Mouse (Mus musculus) layer of hippocampus, adult 11-12 months (tissue): ENCODE data around the gene Kat6b.
"Not testable (repeated sequence)": the region's sequence is repeated elsewhere in the genome, so short reads cannot be mapped to it uniquely, and the experiment has no call there.

Experiments
- DNase-seq: peaks from one replicate; pipeline ENCODE4 v3.0.0; 2022; ENCODE audit warnings: low spot score

The Kat6b gene

GRCm38 (mm10) chr14:21484693-21485092, 3.5 kb downstream of the Kat6b start:
- no peak for DNase-seq

GRCm38 (mm10) chr14:21485961-21486520, 4.8 kb downstream of the Kat6b start:
- no peak for DNase-seq

GRCm38 (mm10) chr14:21487135-21487534, 5.9 kb downstream of the Kat6b start:
- DNase-seq = not testable (repeated sequence)

GRCm38 (mm10) chr14:21488426-21489115, 7.3 kb downstream of the Kat6b start:
- DNase-seq = not testable (repeated sequence)

- DNase-seq = no peak
These were observed 7.9 kb downstream of the Kat6b start for GRCm38 (mm10) chr14:21489116-21489485.

- no peak for DNase-seq
These were observed 8.9 kb downstream of the Kat6b start for GRCm38 (mm10) chr14:21490141-21490540.

GRCm38 (mm10) chr14:21498361-21498996, 17.2 kb downstream of the Kat6b start:
- no peak for DNase-seq

- DNase-seq = peak; percentile 53
These were observed 17.9 kb downstream of the Kat6b start for GRCm38 (mm10) chr14:21499011-21499581.

GRCm38 (mm10) chr14:21499631-21500153, 18.5 kb downstream of the Kat6b start:
- DNase-seq = peak; percentile 70

- DNase-seq = peak; percentile 100
These were observed 19.2 kb downstream of the Kat6b start for GRCm38 (mm10) chr14:21500154-21501047.

- DNase-seq = no peak
These were observed 19.9 kb downstream of the Kat6b start for GRCm38 (mm10) chr14:21501048-21501657.

- DNase-seq = no peak
These were observed 23.8 kb downstream of the Kat6b start for GRCm38 (mm10) chr14:21505036-21505435.

GRCm38 (mm10) chr14:21507046-21507445, 25.8 kb downstream of the Kat6b start:
- DNase-seq = no peak

- no peak for DNase-seq
These were observed 28.1 kb downstream of the Kat6b start for GRCm38 (mm10) chr14:21509111-21509905.

GRCm38 (mm10) chr14:21511438-21511837, 30.2 kb downstream of the Kat6b start:
- no peak for DNase-seq

- DNase-seq = peak; percentile 49
These were observed 34.3 kb downstream of the Kat6b start for GRCm38 (mm10) chr14:21515505-21515904.

- DNase-seq = no peak
These were observed 38.1 kb downstream of the Kat6b start for GRCm38 (mm10) chr14:21519307-21519706.

GRCm38 (mm10) chr14:21520496-21520895, 39.3 kb downstream of the Kat6b start:
- no peak for DNase-seq

GRCm38 (mm10) chr14:21521496-21521895, 40.3 kb downstream of the Kat6b start:
- not testable (repeated sequence) for DNase-seq

- no peak for DNase-seq
These were observed 41.2 kb downstream of the Kat6b start for GRCm38 (mm10) chr14:21522312-21522978.
